Mouse (Mus musculus) left cerebral cortex, postnatal 25 days (tissue): Measurements from ENCODE around the gene Trim61. TPM values are rescaled to one million over a fixed set of nuclear protein-coding genes. Genes with fewer than 3 reads are reported as not detected.
A peak's percentile ranks its signal among the peaks of the same experiment; 100 is the strongest.

Experiments used
- DNase-seq, 2 experiments: peaks; one replicate each; pipeline ENCODE4 v3.0.0; 2022; ENCODE audit warnings: low spot score in 2 of 2, mixed read lengths in 1 of 2
- intact Hi-C: fragments of 180-260 bp; cut with DNase I; formaldehyde crosslinking; loops from one replicate; pipeline ENCODE4 v1.15.1; 2025
- total RNA-seq, 2 experiments: library from RNA; stranded (reverse); gene quantifications; 2 replicates each; pipeline ENCODE4 v1.2.3; 2021

Gene Trim61
- total RNA-seq: not detected

GRCm38 (mm10) chr8:65018423-65018822 lies at the start of gene Trim61, which contains the start of gene Trim60:
Gene Trim61 (minus strand): TSS chr8:65018523.
Gene Trim60 (minus strand): TSS chr8:65018584.
- no peak for DNase-seq
- intact Hi-C loops: no loop called here

GRCm38 (mm10) chr8:65067694-65068472 lies 49.6 kb upstream of the Trim61 start:
- DNase-seq: no peak
- intact Hi-C loops: no loop called here

GRCm38 (mm10) chr8:65067031-65067430 lies 48.7 kb upstream of the Trim61 start:
- no peak for DNase-seq
- intact Hi-C loops: no loop called here

GRCm38 (mm10) chr8:65065622-65066021 lies 47.3 kb upstream of the Trim61 start:
- intact Hi-C loops: no loop called here

GRCm38 (mm10) chr8:65064071-65064470 lies 45.7 kb upstream of the Trim61 start:
- intact Hi-C loops: no loop called here
- DNase-seq: no peak

More at GRCm38 (mm10) chr8:65065622-65066021, 47.3 kb upstream of the Trim61 start:
- DNase-seq: no peak

- intact Hi-C loops: no loop called here
- no peak for DNase-seq
Observed at GRCm38 (mm10) chr8:65062195-65062594, 43.9 kb upstream of the Trim61 start.

- intact Hi-C loops: no loop called here
Observed at GRCm38 (mm10) chr8:65056722-65057121, 38.4 kb upstream of the Trim61 start.

GRCm38 (mm10) chr8:65053968-65054367 lies 35.6 kb upstream of the Trim61 start:
- DNase-seq: no peak
- intact Hi-C loops: no loop called here

More at GRCm38 (mm10) chr8:65056722-65057121, 38.4 kb upstream of the Trim61 start:
- no peak for DNase-seq

- intact Hi-C loops: no loop called here
- DNase-seq: no peak
Observed at GRCm38 (mm10) chr8:65053554-65053953, 35.2 kb upstream of the Trim61 start.

- no peak for DNase-seq
- intact Hi-C loops: no loop called here
Observed at GRCm38 (mm10) chr8:65047801-65048200, 29.5 kb upstream of the Trim61 start.

GRCm38 (mm10) chr8:65047193-65047592 lies 28.9 kb upstream of the Trim61 start:
- intact Hi-C loops: no loop called here
- DNase-seq: no peak

- no peak for DNase-seq
- intact Hi-C loops: no loop called here
Observed at GRCm38 (mm10) chr8:65046565-65046964, 28.2 kb upstream of the Trim61 start.

GRCm38 (mm10) chr8:65037117-65037533 lies 18.8 kb upstream of the Trim61 start, which contains the start of gene Apela:
Gene Apela (minus strand): TSS chr8:65037336.
- intact Hi-C loops: no loop called here

GRCm38 (mm10) chr8:65034136-65034535 lies 15.8 kb upstream of the Trim61 start:
- no peak for DNase-seq
- intact Hi-C loops: no loop called here

More at GRCm38 (mm10) chr8:65037117-65037533, 18.8 kb upstream of the Trim61 start, which contains the start of gene Apela:
- peak in 1 of 2 experiments; percentile 2 for DNase-seq

GRCm38 (mm10) chr8:65033056-65033455 lies 14.7 kb upstream of the Trim61 start:
- no peak for DNase-seq
- intact Hi-C loops: no loop called here

GRCm38 (mm10) chr8:65032107-65032506 lies 13.8 kb upstream of the Trim61 start:
- intact Hi-C loops: no loop called here
- DNase-seq: no peak

- no peak for DNase-seq
- intact Hi-C loops: no loop called here
Observed at GRCm38 (mm10) chr8:65030735-65031485, 12.6 kb upstream of the Trim61 start.

- intact Hi-C loops: loop anchor here (10.0 kb wide), 1 partner anchor 1415 kb away; no protein-coding TSS in a partner anchor
Observed at GRCm38 (mm10) chr8:65029776-65030175, 11.5 kb upstream of the Trim61 start.

GRCm38 (mm10) chr8:65028959-65029686 lies 10.8 kb upstream of the Trim61 start:
- intact Hi-C loops: loop anchor here (10.0 kb wide), 1 partner anchor 1416 kb away; no protein-coding TSS in a partner anchor

More at GRCm38 (mm10) chr8:65029776-65030175, 11.5 kb upstream of the Trim61 start:
- no peak for DNase-seq

GRCm38 (mm10) chr8:65022485-65022884 lies 4.2 kb upstream of the Trim61 start:
- intact Hi-C loops: loop anchor here (1.0 to 10.0 kb wide), 2 partner anchors 88 to 1422 kb away; no protein-coding TSS in a partner anchor
- peak; percentile 62 to 71 for DNase-seq

More at GRCm38 (mm10) chr8:65028959-65029686, 10.8 kb upstream of the Trim61 start:
- no peak for DNase-seq
